Mouse (Mus musculus) left cerebral cortex, postnatal 14 days (tissue): ENCODE results near the gene Usp48. TPM values are rescaled to one million over a fixed set of nuclear protein-coding genes. Genes with fewer than 3 reads are reported as not detected.

ENCODE experiments used
- DNase-seq, 2 experiments: peaks; one replicate each; pipeline ENCODE4 v3.0.0; 2021 to 2022; ENCODE audit warnings: low spot score in 2 of 2, mixed read lengths in 1 of 2
- intact Hi-C: fragments of 180-260 bp; cut with DNase I; formaldehyde crosslinking; loops from one replicate; pipeline ENCODE4 v1.15.1; 2025
- total RNA-seq, 2 experiments: library from RNA; stranded (reverse); gene quantifications; 2 replicates each; pipeline ENCODE4 v1.2.3; 2021

The Usp48 gene
- total RNA-seq, 2 experiments from 2014 or later: 105 to 109 TPM

DNA sequence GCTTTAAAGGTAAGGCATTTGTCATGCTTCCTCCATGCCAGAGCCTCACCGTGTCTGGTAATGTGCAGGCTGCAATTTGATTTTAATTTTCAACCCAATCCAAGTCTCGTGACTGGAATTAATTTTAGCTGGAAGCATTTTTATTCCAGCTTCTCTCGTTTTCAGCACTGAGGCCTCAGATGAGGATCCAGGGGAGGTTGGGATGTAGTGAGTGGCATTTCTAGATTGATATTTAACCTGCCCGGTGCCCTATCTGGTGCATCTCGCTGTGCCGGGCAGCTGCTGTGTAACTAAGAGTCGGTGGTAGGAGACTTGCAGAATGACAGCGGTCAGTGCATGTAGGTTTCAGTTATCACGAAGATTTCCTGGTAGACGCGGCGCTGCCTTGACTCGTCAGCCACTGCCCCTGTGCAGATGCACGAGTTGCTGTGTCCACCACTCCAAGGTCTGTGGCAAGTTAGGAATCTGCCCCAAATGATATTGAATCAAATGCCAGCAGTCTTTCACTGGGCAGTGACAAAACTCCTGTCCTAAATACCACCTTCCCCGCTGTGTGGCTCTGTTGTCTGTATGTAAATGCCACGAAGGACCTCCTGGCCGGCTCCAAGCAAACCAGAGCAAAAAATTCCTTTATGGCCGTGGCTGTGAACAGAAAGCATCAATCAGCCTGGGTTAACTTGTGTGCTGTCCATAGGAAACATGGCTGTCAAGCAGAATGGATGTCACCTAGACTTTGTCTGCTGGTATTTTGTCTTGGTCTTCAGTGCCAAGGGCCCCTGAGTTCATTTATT lies 61.9 kb downstream of the Usp48 start:
- DNase-seq: no peak
- intact Hi-C loops: no loop called here

DNA sequence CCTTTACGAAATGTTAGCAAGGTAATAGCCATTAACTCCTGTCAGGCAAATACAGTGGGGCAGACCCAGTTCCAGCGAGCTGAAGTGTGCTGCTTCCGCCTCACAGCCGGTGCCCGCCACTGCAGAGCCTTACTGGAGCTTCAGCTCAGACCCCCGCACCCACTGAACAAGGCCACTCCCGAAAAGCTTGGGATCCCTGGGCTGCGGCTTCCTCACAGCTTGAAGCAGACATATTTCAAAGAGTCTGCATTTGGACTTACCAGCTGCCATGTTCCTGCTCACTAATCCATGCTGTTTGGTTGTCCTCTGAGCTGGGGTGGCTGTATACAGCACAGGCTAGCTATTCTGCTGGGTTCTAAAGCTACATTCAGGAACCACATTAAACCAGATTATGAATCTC lies 64.1 kb downstream of the Usp48 start:
- no peak for DNase-seq
- intact Hi-C loops: no loop called here

DNA sequence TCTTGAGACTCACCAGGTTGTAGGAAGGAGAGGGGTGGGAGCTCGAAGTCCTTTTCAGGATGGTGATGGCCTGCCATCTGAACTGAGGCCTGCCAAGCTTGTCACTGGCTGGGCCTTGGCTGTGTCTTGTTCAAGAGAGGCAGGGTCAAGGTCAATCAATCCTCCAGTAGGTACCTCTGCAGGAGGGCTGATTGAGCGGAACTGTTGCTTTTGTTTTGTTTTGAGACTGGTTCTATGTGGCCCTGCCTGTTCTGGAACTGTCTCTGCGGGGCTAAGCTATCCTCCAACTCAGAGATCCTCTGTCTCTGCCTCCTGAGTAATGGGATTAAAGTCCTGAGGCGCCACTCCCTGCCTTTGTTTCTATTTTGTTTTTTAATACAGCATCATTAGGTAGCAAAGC lies 66.0 kb downstream of the Usp48 start:
- DNase-seq: no peak
- intact Hi-C loops: no loop called here

DNA sequence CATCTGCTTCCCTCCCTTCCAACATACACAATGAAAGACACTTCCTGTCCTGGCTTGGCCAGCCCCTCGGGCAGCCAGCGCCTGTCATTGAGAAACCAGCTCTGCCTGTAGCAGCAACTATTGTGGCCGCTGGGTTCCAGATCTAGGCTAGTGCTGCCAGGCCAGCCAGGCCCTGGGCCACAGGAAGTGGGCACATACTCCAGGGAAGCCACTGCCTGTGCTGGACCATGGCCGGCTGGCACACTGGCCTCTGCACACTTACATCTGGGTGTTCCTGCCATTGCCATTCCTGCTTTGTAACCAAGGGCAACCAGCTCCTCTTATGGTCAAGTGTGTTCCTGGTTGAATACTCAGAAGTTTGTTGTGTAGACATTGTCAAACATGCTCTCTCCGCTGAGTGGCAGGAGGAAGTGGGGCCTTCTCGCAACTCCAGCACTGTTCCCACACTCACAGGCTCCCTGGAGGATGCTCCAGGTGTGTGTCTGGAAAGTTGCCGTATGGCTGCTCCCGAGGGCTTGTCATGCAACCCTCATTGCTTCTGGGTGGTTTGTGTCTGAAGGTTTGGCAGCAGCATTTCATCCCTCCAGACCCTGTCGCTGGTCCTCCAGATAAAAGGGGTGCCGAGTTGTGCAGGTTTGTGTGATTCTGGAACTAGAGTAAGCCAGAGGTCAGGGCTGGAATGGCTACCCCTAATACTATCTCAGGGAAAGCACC lies 67.0 kb downstream of the Usp48 start:
- intact Hi-C loops: no loop called here
- DNase-seq: no peak

DNA sequence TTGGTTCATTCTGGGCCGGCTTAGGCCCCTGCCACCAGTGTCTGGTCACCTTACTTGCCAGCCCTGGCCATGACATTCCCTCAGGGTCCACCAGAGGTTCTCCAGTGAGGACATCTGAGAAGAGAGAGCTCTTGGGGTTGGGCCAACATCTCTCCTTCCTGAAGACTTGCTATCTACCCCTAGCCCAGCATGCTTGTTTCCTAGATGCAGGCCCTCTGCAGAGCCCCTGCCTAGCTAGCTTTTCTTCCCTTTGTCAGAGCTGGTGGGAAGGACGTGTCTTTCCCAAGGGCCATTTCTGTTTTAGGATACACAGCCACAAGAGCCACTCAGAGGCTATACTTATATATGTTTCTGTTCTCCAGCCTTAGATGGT lies 67.5 kb downstream of the Usp48 start:
- no peak for DNase-seq
- intact Hi-C loops: no loop called here

DNA sequence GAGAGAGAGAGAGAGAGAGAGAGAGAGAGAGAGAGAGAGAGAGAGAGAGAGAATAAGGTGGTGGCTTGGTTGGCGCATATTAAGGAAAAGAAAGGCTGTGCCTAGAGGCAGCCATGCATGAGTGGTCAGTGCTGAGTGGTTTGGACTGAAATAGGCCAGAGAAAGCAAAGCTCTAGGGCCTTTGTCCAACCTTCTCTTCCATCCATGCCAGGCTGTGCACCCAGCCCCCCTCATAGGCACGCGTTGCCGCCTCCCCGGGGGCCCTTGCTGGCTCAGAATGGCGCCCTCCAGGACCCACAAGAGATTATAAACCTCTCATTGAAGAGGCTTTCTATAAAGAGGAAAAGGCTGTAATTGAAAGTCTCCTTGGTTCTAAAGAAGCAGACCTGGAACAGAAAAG lies 68.0 kb downstream of the Usp48 start:
- intact Hi-C loops: no loop called here

DNA sequence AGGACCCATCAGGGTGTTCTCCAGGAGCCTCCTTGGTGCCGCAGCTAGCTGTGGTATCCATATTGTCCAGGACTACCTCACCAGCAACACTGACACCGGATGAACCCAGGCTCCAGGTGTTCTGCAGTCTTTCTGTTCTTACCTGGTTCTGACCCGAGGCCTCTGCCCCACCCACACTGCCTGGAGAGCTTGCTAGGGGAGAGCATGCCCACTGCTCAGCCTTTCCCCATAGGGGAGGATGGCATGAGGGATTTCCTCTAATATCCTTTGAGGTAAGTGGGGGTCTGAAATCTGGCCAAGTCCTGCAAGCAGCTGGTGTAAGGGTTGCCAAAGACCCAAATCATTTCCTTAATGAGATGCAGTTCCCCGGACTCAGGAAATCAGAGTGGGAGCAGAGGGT lies 69.9 kb downstream of the Usp48 start:
- no peak for DNase-seq
- intact Hi-C loops: no loop called here

More for the DNA sequence above, 68.0 kb downstream of the Usp48 start:
- DNase-seq: no peak

DNA sequence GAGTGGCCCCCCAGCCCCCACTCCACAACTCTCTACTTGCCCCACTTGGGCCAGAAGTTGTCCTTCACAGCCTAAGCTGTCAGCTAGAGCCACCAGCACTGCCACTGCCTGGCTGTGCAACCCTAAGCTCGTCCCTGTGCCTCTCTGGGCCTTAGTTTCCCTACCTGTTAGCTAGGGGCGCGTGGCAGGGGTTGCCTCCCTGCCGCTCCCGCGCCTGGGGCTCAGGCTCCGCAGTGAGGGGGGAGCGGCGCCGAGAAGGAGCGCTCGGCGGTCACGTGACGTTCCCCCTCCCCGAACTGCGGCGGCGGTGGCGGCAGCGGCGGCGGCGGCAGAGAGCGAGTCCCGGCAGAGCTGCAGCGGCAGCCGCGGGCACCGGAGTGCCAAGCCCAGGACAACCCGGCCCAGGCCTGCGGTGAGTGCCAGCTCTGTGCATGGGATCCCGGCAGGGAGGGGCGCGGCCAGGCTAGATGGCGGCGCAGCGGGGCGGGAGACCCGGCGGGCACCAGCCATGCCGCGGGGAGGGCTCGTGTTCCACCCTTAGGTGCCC lies 71.0 kb downstream of the Usp48 start, which contains the start of gene Rap1gap:
Gene Rap1gap, plus strand, starts transcription at position 294 of the 547 bp plus-strand sequence.
- DNase-seq: peak; percentile 62 to 81
- intact Hi-C loops: no loop called here

DNA sequence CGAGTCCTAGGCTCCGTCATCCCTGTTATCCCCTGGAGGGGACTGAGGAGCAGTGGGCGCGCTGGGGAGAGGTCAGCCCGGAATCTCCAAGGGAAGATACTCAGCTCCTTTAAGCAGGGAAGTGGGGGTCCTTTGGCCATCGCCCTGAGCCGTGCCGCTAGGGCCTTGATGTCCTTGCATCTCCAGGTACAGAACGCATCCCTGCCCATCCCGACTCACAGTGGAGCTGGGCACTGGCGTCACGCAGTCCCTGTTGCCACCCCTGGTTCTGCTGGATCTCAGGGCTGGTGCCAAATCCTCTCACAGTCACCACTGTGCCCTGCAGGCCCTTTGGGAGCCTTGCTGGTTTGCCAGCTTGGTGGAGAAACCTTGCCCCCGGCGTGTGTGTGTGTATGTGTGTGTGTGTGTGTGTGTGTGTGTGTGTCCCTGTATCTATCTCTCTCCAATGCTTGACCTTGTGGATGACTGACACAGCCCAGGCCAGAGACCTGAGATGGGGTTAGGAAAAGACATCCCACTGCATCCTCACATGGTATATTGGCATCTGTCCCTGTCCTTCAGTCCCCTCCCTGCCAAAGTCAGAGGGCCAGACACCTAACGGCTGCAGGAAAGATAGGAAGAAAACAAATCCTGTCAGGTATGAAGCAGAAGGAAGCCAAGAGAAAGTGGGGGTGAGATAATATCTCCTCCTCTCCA lies 71.6 kb downstream of the Usp48 start:
- no peak for DNase-seq
- intact Hi-C loops: no loop called here

DNA sequence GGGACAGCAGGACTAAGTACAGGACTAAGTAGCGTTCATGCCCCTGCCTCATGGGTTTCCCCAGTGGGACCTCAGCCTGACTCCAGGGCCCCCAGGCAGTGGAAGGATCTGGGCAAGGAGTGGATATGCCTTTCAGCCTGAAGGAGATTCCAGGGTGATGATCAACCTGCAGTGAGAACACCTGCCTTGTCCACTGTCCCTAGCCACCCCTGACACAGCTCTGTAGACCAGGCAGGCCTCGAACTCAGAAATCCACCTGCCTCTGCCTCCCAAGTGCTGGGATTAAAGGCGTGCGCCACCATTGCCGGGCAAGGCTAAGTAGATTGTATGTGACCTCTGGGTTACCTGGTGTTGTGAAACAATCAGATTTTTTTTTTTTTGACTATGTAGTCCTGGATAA lies 72.2 kb downstream of the Usp48 start:
- intact Hi-C loops: no loop called here
- no peak for DNase-seq

DNA sequence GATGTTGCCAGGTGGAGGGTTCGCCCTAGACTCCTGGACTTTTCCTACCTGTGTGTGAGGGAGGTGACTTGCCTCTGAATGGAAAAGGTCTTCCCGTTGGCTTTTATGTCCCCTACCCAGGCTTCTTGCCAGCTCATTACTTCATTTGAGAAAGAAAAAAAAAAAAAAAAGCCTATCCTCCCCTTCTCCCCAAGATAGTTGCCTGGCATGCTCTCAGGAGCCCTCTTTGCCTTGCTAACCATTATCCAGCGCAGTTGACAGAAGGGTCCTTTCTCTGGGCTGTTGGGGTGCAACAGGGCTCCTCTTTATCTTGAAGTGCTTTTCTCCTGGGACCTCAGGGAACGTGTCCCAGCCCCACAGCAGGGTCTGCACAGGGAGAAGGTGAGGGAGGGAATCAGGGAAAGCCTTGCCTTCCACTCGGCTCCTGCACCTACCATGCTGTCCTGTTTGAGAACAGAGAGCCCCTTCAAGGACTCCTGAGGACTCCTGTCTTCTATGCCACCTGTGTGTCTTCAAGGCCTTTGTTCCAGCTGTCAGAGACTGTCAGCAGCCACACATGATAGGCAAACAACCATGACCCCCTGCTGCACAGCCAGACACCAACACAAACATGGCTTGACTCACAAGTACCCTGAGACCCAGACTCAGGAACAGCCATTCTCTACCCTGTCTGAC lies 72.9 kb downstream of the Usp48 start:
- intact Hi-C loops: no loop called here
- DNase-seq: no peak

DNA sequence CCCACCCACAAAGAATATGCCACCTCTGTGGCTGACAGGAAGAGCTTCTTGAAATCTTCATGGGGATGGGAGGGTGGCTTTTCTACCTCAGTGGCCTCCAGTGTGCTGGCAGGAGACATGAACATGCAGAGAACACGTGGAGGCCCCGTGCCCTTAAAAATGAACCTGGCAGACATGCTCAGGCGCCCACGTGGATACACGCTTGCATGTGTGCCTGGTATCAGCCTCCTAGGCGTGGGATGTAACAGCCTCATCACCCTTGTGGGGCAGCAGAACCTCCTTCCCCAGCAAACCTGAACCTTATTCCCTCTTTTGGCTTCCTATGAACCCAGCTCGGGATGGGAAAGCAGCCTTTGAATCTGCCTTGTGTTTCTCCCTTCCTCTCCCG lies 73.4 kb downstream of the Usp48 start:
- peak; percentile 51 to 85 for DNase-seq
- intact Hi-C loops: no loop called here

DNA sequence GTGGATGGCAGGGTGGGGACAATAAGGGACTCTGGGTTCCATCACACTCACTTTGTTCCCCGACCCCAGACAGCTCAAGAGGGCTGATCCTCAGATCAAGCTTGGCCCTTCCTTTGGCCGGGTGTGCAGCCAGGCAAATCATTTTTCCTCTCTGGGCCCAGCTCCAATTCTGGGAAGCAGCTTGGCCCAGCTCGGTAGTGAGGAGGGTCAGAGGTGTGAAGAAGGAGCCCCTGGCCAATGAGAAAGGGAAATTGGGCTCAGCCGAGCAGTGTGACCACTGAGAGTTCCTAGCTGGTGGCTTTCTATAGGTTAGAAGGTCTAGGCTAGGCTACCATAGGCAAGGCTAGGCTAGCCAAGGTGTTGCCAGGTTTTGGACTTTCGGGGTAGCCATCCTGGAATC lies 74.2 kb downstream of the Usp48 start:
- intact Hi-C loops: no loop called here
- DNase-seq: no peak

DNA sequence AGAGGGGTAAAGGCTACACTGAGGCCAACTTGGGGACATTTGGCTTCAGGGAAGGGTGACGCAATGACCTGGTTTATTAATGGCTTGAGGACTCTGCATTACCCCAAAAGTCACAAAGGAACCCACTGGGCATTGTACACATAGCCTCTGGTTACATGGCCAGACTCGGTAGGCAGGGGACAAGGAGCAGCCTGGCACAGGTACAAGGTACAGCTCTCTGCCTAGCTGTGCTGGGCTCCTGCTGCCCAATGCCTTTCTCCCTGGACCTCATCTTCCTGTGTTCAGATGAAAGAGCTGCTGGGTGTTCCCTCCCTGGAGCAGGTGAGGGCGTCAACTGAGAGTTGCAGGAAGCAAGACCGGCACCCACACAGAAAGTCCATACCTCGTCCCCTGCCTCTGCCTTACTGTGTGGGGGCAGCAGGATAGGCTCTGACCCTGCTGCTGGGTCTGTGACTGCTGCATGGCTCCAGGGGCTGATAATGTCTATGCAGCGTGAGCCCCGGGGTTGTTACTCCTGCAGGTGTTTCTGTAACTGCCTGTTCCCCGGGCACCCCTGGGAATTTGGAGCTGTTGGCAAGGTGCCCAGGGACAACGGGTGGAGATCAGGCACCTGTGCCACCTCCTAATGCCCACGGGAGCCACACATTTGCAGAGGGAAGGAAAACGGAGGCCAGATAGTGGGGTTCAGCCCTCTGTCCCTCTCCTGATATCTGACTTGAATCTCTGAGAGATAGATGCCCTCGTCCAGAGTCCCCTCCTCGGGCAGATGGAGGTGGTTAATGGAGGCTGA lies 78.4 kb downstream of the Usp48 start:
- no peak for DNase-seq
- intact Hi-C loops: no loop called here

DNA sequence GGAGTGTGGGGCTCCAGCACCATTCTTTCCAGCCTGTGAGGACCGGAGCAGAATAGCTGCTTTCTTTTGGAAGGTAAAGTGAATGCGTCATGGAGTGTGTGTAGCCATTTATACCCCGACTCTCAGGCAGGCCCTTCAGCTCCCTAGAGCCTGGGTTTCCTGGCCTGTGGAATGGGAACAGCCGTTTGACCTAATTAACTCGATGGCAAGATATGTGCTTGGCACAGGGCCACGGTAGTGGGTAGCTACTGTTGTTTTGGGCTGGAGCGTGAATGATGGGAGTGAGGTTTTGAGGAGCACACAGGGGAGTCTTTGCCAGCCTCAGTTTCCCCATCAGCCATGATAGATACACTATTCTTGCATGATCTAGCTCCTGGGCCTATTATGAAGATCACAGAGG lies 82.0 kb downstream of the Usp48 start:
- intact Hi-C loops: loop anchor here (5.0 kb wide), 1 partner anchor 162 kb away; no protein-coding TSS in a partner anchor
- DNase-seq: peak in 1 of 2 experiments; percentile 44

DNA sequence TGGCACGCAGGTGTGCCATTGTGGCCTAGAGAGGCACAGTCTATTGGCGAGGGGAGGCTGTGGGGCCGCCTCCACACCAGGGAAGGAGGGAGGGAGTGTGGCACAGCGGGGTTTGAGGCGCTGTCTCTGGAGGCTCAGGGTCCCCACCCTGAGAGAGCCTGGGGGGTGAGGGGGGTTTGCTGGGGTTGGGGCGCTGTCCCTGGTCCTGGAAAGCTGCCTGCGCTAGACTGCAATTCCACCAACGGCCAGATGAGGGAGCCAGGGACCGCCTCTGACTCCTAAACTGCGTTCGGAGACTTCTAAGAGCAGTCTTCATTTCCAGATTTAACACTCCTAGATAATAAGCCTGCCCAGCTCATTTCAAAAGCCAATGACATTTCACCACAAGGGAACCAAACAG lies 82.5 kb downstream of the Usp48 start:
- intact Hi-C loops: loop anchor here (2.0 to 5.0 kb wide), 2 partner anchors 47 to 161 kb away; no protein-coding TSS in a partner anchor
- peak; percentile 88 to 90 for DNase-seq

DNA sequence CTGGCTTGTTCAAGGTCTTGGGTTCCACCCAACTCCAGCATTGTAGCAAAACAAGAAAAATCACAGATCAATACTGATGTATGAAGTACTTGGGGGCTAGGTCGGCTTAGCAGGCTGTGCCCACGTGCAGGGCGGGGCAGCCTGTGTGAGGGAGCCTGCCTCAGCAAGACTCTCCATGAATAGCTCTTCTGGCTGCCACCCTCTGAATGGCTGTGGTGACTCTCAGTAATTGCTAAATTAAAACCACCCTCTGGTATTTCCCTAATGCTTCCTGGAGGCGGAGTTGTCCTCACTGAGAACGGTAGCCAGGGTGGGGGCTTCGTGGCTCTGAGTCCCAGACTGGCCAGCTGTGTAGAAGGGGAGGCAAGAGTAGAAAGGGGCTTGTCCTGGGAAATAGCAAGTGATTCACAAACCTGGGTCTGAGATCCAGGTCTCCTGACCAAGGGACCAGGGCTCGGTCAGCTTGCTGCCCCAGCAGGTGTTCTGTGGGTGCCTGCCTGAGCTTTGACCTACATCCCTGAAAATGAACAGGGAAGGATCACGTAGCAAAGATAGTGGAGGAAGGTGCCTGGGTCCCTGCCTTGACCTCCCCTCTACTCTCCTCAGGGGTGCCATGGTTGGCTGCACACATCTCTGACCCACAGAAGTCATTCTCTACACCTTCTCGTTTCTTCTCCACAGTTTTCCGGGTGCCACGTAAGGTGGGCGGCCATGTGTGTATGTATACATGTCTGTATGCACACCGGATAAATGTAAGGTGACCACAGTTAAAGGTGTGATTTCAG lies 83.3 kb downstream of the Usp48 start:
- intact Hi-C loops: loop anchor here (2.0 to 5.0 kb wide), 2 partner anchors 46 to 160 kb away; no protein-coding TSS in a partner anchor
- peak; percentile 54 to 69 for DNase-seq

DNA sequence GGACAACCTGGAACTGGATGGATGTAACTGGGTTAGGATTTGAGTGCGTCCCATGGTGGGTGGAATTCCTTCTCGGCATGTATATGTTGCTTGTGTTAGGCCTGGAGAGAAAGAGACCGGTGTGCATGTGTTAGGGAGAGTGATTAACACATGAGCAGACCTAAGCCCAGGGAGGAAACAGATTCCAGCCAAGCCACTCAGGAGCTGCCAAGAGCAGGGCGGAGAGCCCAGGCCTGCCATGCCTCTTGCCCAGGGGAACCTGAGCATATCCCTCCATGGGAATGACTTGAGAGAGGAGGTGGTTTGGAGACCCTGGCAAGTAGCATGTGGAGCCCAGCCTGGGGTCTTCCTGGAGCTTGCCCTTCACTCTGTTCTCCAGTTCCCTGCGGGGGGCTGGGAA lies 84.4 kb downstream of the Usp48 start:
- intact Hi-C loops: loop anchor here (2.0 to 5.0 kb wide), 2 partner anchors 45 to 159 kb away; no protein-coding TSS in a partner anchor

More for the DNA sequence above, 84.4 kb downstream of the Usp48 start:
- no peak for DNase-seq
